ENCODE assay signal across 30 mouse cellular contexts in the genomic region with DNA sequence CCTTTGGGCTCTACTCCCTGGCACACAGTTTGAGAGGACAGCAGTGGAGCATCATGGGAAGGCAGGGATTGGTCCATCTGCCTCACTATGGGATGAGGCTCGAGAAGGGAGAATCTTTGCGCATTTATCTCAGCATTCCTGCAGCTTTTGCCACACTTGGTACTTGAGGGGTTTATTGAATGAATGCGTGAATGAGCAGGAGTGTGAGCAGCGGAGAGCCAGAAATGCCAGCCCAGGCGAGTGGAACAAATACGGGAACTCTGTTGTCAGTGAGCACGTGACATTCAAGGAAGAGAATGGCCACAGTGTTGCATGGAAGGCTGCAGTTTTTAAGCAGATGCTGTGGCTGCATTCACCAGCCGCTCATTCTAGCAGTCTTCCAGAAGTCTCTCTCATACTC. TPM values are rescaled to one million over a fixed set of nuclear protein-coding genes. Genes with fewer than 3 reads are reported as not detected.
DNase-seq lines count a peak whose midpoint lies in the region; ATAC-seq and TF ChIP-seq lines count a peak whose summit lies in the region.
"Had no signal": no experiment of that assay in that cellular context is flagged by ENCODE, and none has a peak within 500 bp of the region (broad histone marks: within the 10 kb centered on the region; RNA-seq: fewer than 3 reads in every experiment).

No protein-coding gene starts in this region.

- no peak for ATAC-seq in hindbrain, embryonic 15.5 days (ENCODE audit: low FRiP score, low read depth)
- no peak for ATAC-seq in hindbrain, embryonic 14.5 days (ENCODE audit: low FRiP score)
- ATAC-seq: intestine, postnatal 0 days; midbrain, embryonic 15.5 days had no signal

- no peak overlapping the region for H3K9ac ChIP-seq in hindbrain, embryonic 15.5 days
- H3K9ac ChIP-seq in hindbrain, embryonic 14.5 days, result no peak overlapping the region
- H3K9ac ChIP-seq: kidney, embryonic 15.5 days; limb, embryonic 12.5 days; liver, embryonic 15.5 days; lung, embryonic 14.5 days; midbrain, embryonic 15.5 days; neural tube, embryonic 12.5 days had no signal

- TF ChIP-seq CTCF in brain, embryonic 14.5 days (IDR thresholded peaks at IDR 0.05; ENCODE audit: borderline replicate concordance, extremely low read depth, insufficient read depth, insufficient read length), result no peak

- H3K4me3 ChIP-seq in hindbrain, embryonic 15.5 days, result no peak overlapping the region
- no peak overlapping the region for H3K4me3 ChIP-seq in hindbrain, embryonic 14.5 days (replicated peaks; ENCODE audit: low read length)
- H3K4me3 ChIP-seq: gastrocnemius, adult 2 months; kidney, embryonic 15.5 days; left cerebral cortex, adult 2 months; limb, embryonic 12.5 days; liver, embryonic 15.5 days; midbrain, embryonic 15.5 days; neural tube, embryonic 12.5 days had no signal

- WGBS in hindbrain, embryonic 15.5 days, result 62% methylated on average over 8 of the region's 8 CpGs
- WGBS in hindbrain, embryonic 14.5 days, result 64% methylated on average over 8 of the region's 8 CpGs

- no peaks in the 10 kb centered on the region for H3K4me1 ChIP-seq in hindbrain, embryonic 15.5 days (replicated peaks)
- H3K4me1 ChIP-seq in hindbrain, embryonic 14.5 days (replicated peaks; ENCODE audit: control insufficient read depth, insufficient read depth, low read length), result no peaks in the 10 kb centered on the region
- H3K4me1 ChIP-seq: kidney, embryonic 15.5 days; limb, embryonic 12.5 days; liver, embryonic 15.5 days; midbrain, embryonic 15.5 days; neural tube, embryonic 12.5 days had no signal

- no peaks in the 10 kb centered on the region for H3K36me3 ChIP-seq in hindbrain, embryonic 15.5 days
- H3K36me3 ChIP-seq in hindbrain, embryonic 14.5 days (replicated peaks; ENCODE audit: control insufficient read depth, insufficient read depth), result no peaks in the 10 kb centered on the region
- H3K36me3 ChIP-seq: kidney, embryonic 15.5 days; limb, embryonic 12.5 days; liver, embryonic 15.5 days; midbrain, embryonic 15.5 days; neural tube, embryonic 12.5 days had no signal

- no peaks in the 10 kb centered on the region for H3K27me3 ChIP-seq in hindbrain, embryonic 15.5 days
- no peaks in the 10 kb centered on the region for H3K27me3 ChIP-seq in hindbrain, embryonic 14.5 days (ENCODE audit: control insufficient read depth, insufficient read depth, low read length)
- H3K27me3 ChIP-seq: kidney, embryonic 15.5 days; limb, embryonic 12.5 days; liver, embryonic 15.5 days; midbrain, embryonic 15.5 days; neural tube, embryonic 12.5 days had no signal

- TF ChIP-seq POLR2A in brain, embryonic 14.5 days (IDR thresholded peaks at IDR 0.05; ENCODE audit: borderline replicate concordance, extremely low read depth, insufficient read depth, insufficient read length, poor library complexity, severe bottlenecking), result no peak

- H3K4me2 ChIP-seq in hindbrain, embryonic 15.5 days, result 0 out of 2 replicates have a peak overlapping the region, but pooled peaks have one; percentile 11
- H3K4me2 ChIP-seq in hindbrain, embryonic 14.5 days (replicated peaks), result no peak overlapping the region
- H3K4me2 ChIP-seq: heart, embryonic 11.5 days; kidney, embryonic 15.5 days; limb, embryonic 12.5 days; liver, embryonic 15.5 days; lung, embryonic 14.5 days; midbrain, embryonic 15.5 days; neural tube, embryonic 12.5 days had no signal

- no peak overlapping the region for H3K27ac ChIP-seq in hindbrain, embryonic 15.5 days (replicated peaks)
- H3K27ac ChIP-seq in hindbrain, embryonic 14.5 days, result no peak overlapping the region
- H3K27ac ChIP-seq: gastrocnemius, adult 2 months; kidney, embryonic 15.5 days; left cerebral cortex, adult 2 months; limb, embryonic 12.5 days; liver, embryonic 15.5 days; midbrain, embryonic 15.5 days; neural tube, embryonic 12.5 days; stomach, postnatal 0 days had no signal

- H3K9me3 ChIP-seq in hindbrain, embryonic 15.5 days, result no peaks in the 10 kb centered on the region
- no peaks in the 10 kb centered on the region for H3K9me3 ChIP-seq in hindbrain, embryonic 14.5 days (ENCODE audit: control insufficient read depth, low read length)
- H3K9me3 ChIP-seq: kidney, embryonic 15.5 days; liver, embryonic 15.5 days; midbrain, embryonic 15.5 days had no signal

- DNase-seq in hindbrain, embryonic 14.5 days (ENCODE audit: low spot score), result no peak
- peak; percentile 4 for DNase-seq in right cerebral cortex, adult 18-20 months
- DNase-seq in right cerebral cortex, postnatal 36 days (ENCODE audit: low spot score in 2 of 2), result no peak
- peak; percentile 39 for DNase-seq in brain, embryonic 14.5 days (ENCODE audit: low read depth)
- no peak for DNase-seq in cerebellum, postnatal 36 days
- DNase-seq in kidney, adult 8-10 months, result no peak
- DNase-seq: adrenal gland, postnatal 10 days; B cell, adult 2 months; cerebellum, adult 2 months; gastrocnemius, adult 2 months; gastrocnemius, postnatal 36 days; heart, adult 18-20 months; heart, postnatal 4 days; kidney, postnatal 25 days; lung, embryonic 14.5 days; lung, postnatal 14 days; right cerebral cortex, postnatal 4 days; thymus, adult 18-20 months; thymus, postnatal 25 days had no signal

RNA-seq across cellular contexts. Expression of a gene that starts 10.6 kb away (rescaled TPM):
- 0.87 and 1.0 TPM in 2 replicates for polyA plus RNA-seq in hindbrain, embryonic 15.5 days (2015; fragmentation: Nextera tagmentation; extraction: Ambion mirVana)
- polyA plus RNA-seq in hindbrain, embryonic 14.5 days (2014; fragmentation: Nextera tagmentation; extraction: Ambion mirVana), result 0.56 and 0.84 TPM in 2 replicates
- 1.9 and 3.3 TPM in 2 replicates for polyA plus RNA-seq in brain, embryonic 14.5 days (2012; rRNA removed)

RNA-seq across cellular contexts. Expression of a gene that starts 30.8 kb away (rescaled TPM):
- 100 and 101 TPM in 2 replicates for polyA plus RNA-seq in hindbrain, embryonic 15.5 days (2015; fragmentation: Nextera tagmentation; extraction: Ambion mirVana)
- polyA plus RNA-seq in hindbrain, embryonic 14.5 days (2014; fragmentation: Nextera tagmentation; extraction: Ambion mirVana), result 102 and 113 TPM in 2 replicates
- 56.3 and 75.3 TPM in 2 replicates for polyA plus RNA-seq in brain, embryonic 14.5 days (2012; rRNA removed)

RNA-seq across cellular contexts. Expression of a gene that starts 54.3 kb away (rescaled TPM):
- polyA plus RNA-seq in hindbrain, embryonic 15.5 days (2015; fragmentation: Nextera tagmentation; extraction: Ambion mirVana), result 21.3 and 21.9 TPM in 2 replicates
- polyA plus RNA-seq in hindbrain, embryonic 14.5 days (2014; fragmentation: Nextera tagmentation; extraction: Ambion mirVana), result 18.6 and 22.3 TPM in 2 replicates
- 10.5 and 13.4 TPM in 2 replicates for polyA plus RNA-seq in brain, embryonic 14.5 days (2012; rRNA removed)
- polyA plus RNA-seq: liver, adult 2 months had no signal

Comparison
In these comparisons a context has a peak if more than half of its experiments do, and no peak if none do; other contexts are left out.
1. DNase-seq: peak in right cerebral cortex, adult 18-20 months (single experiment) and brain, embryonic 14.5 days (single experiment); none in hindbrain, embryonic 14.5 days (single experiment), right cerebral cortex, postnatal 36 days (0 of 2), cerebellum, postnatal 36 days (0 of 2) and kidney, adult 8-10 months (0 of 2).